Mouse (Mus musculus) neural tube, embryonic 15.5 days (tissue): ENCODE results near the gene Prl8a6. TPM values are rescaled to one million over a fixed set of nuclear protein-coding genes. Genes with fewer than 3 reads are reported as not detected.

Experiments
- ATAC-seq: fragments of 200-750 bp; cut with Nextera tagmentation; 2 replicates; pipeline ENCODE4 v1.8.0; 2017; ENCODE audit warnings: mild to moderate bottlenecking, moderate TSS enrichment, moderate library complexity; ENCODE audit not compliant: low FRiP score
- H3K27ac ChIP-seq: fragments of 300-500 bp; sonication (generic); replicated peaks from 2 replicates; pipeline ENCODE4 v1.5.1; 2015; ENCODE audit warnings: mild to moderate bottlenecking, inconsistent platforms
- H3K27me3 ChIP-seq: fragments of 300-500 bp; sonication (generic); replicated peaks from 2 replicates; pipeline ENCODE4 v1.6.1; 2015; ENCODE audit warnings: inconsistent platforms
- H3K36me3 ChIP-seq: fragments of 300-500 bp; sonication (generic); 2 replicates; pipeline ENCODE4 v1.6.1; 2015; ENCODE audit warnings: inconsistent platforms
- H3K4me1 ChIP-seq: fragments of 300-500 bp; sonication (generic); 2 replicates; pipeline ENCODE4 v1.6.1; 2015; ENCODE audit warnings: inconsistent platforms
- H3K4me2 ChIP-seq: fragments of 300-500 bp; sonication (generic); 2 replicates; pipeline ENCODE4 v1.6.1; 2015; ENCODE audit warnings: inconsistent platforms, mild to moderate bottlenecking, moderate library complexity
- H3K4me3 ChIP-seq: fragments of 300-500 bp; sonication (generic); replicated peaks from 2 replicates; pipeline ENCODE4 v1.5.1; 2015; ENCODE audit warnings: mild to moderate bottlenecking, inconsistent platforms
- H3K9ac ChIP-seq: fragments of 300-500 bp; sonication (generic); replicated peaks from 2 replicates; pipeline ENCODE4 v1.6.1; 2015; ENCODE audit warnings: mild to moderate bottlenecking, inconsistent platforms
- H3K9me3 ChIP-seq: fragments of 300-500 bp; sonication (generic); replicated peaks from 2 replicates; pipeline ENCODE4 v1.6.1; 2016; ENCODE audit warnings: inconsistent platforms
- whole genome bisulfite sequencing: fragments of 180-500 bp; shearing (Covaris S2); methylation state at CpG from one replicate; pipeline ENCODE4 v1.1.7; 2015; ENCODE audit warnings: mixed read lengths; 5-methylcytosine and 5-hydroxymethylcytosine counted together
- polyA plus RNA-seq: library from polyadenylated mRNA; unstranded; fragments of >200 nt; fragmentation: Nextera tagmentation; extraction: Ambion mirVana; gene quantifications from 2 replicates; pipeline ENCODE4 v1.2.1, GENCODE M21; 2015

The Prl8a6 gene
- not detected in 2 replicates for polyA plus RNA-seq

- Histone ChIP-seq H3K36me3 (no peaks in the 10 kb centered on the region), H3K4me1 (no peaks in the 10 kb centered on the region), H3K27ac (no peak within 1 kb of the TSS), H3K9me3 (no peaks in the 10 kb centered on the region), H3K9ac (no peak within 1 kb of the TSS), H3K27me3 (no peaks in the 10 kb centered on the region), H3K4me2 (no peak within 1 kb of the TSS), H3K4me3 (no peak within 1 kb of the TSS)
- WGBS, result 88% methylated on average over 3 of the region's 3 CpGs
- no peak for ATAC-seq
Measured at GRCm38 (mm10) chr13:27438588-27438987, at the start of gene Prl8a6. TSS of gene Prl8a6 (minus strand) at chr13:27438688.

GRCm38 (mm10) chr13:27433159-27433558 is 5.3 kb downstream of the Prl8a6 start:
- H3K4me1 ChIP-seq, result no peaks in the 10 kb centered on the region
- H3K27ac ChIP-seq, result no peak overlapping the region
- no peak overlapping the region for H3K9ac ChIP-seq
- no peaks in the 10 kb centered on the region for H3K27me3 ChIP-seq
- no peak overlapping the region for H3K4me3 ChIP-seq
- H3K9me3 ChIP-seq, result no peaks in the 10 kb centered on the region
- 50% methylated on average over 1 of the region's 1 CpGs for WGBS
- H3K36me3 ChIP-seq, result no peaks in the 10 kb centered on the region
- H3K4me2 ChIP-seq, result no peak overlapping the region
- no peak for ATAC-seq

- no peak for ATAC-seq
- no peak overlapping the region for H3K4me2 ChIP-seq
- H3K27me3 ChIP-seq, result no peaks in the 10 kb centered on the region
Measured at GRCm38 (mm10) chr13:27413640-27414039, 24.8 kb downstream of the Prl8a6 start.

GRCm38 (mm10) chr13:27399061-27399724 is 39.3 kb downstream of the Prl8a6 start:
- Histone ChIP-seq H3K27me3 (no peaks in the 10 kb centered on the region), H3K27ac (no peak overlapping the region), H3K4me3 (no peak overlapping the region), H3K4me2 (no peak overlapping the region), H3K9me3 (no peaks in the 10 kb centered on the region), H3K4me1 (no peaks in the 10 kb centered on the region), H3K9ac (no peak overlapping the region), H3K36me3 (no peaks in the 10 kb centered on the region)
- ATAC-seq, result no peak; the same call in 1 of the 2 replicates
- 85% methylated on average over 7 of the region's 7 CpGs for WGBS

More at GRCm38 (mm10) chr13:27413640-27414039, 24.8 kb downstream of the Prl8a6 start:
- Histone ChIP-seq H3K4me3 (no peak overlapping the region), H3K9me3 (no peaks in the 10 kb centered on the region), H3K27ac (no peak overlapping the region), H3K9ac (no peak overlapping the region), H3K36me3 (no peaks in the 10 kb centered on the region), H3K4me1 (no peaks in the 10 kb centered on the region)

GRCm38 (mm10) chr13:27390746-27391145 is 47.7 kb downstream of the Prl8a6 start, which contains the start of gene Prl2b1:
TSS of gene Prl2b1 (minus strand) at chr13:27390846.
- no peak within 1 kb of the TSS for H3K4me3 ChIP-seq
- no peaks in the 10 kb centered on the region for H3K36me3 ChIP-seq
- no peak within 1 kb of the TSS for H3K27ac ChIP-seq
- WGBS, result 85% methylated on average over 6 of the region's 6 CpGs
- no peak within 1 kb of the TSS for H3K9ac ChIP-seq
- H3K4me1 ChIP-seq, result no peaks in the 10 kb centered on the region
- no peaks in the 10 kb centered on the region for H3K27me3 ChIP-seq
- H3K9me3 ChIP-seq, result no peaks in the 10 kb centered on the region
- H3K4me2 ChIP-seq, result no peak within 1 kb of the TSS
- no peak for ATAC-seq

Other genes with a start within 250 kb of the Prl8a6 start
- gene Prl3c1, start 242.0 kb downstream of the Prl8a6 start, polyA plus RNA-seq, result not detected in 2 replicates
- not detected in 2 replicates for gene Prl3b1, start 196.8 kb downstream of the Prl8a6 start, polyA plus RNA-seq
- not detected in 2 replicates for gene Prl3a1, start 179.3 kb downstream of the Prl8a6 start, polyA plus RNA-seq
- not detected in 2 replicates for gene Prl6a1, start 126.1 kb downstream of the Prl8a6 start, polyA plus RNA-seq
- gene Prl8a2, start 93.0 kb downstream of the Prl8a6 start, polyA plus RNA-seq, result not detected in 2 replicates
- not detected in 2 replicates for gene Prl2b1, start 47.8 kb downstream of the Prl8a6 start, polyA plus RNA-seq
- gene Prl8a8, start 74.5 kb upstream of the Prl8a6 start, polyA plus RNA-seq, result not detected in 2 replicates
- gene Prl8a9, start 125.9 kb upstream of the Prl8a6 start, polyA plus RNA-seq, result not detected in 2 replicates
- gene Prl8a1, start 143.5 kb upstream of the Prl8a6 start, polyA plus RNA-seq, result not detected in 2 replicates
- not detected in 2 replicates for gene Prl7b1, start 171.9 kb upstream of the Prl8a6 start, polyA plus RNA-seq
- not detected in 2 replicates for gene Prl7a1, start 203.8 kb upstream of the Prl8a6 start, polyA plus RNA-seq
- not detected in 2 replicates for gene Prl7a2, start 229.3 kb upstream of the Prl8a6 start, polyA plus RNA-seq